Mouse (Mus musculus): ENCODE measurements around the gene Dock1.

DNA sequence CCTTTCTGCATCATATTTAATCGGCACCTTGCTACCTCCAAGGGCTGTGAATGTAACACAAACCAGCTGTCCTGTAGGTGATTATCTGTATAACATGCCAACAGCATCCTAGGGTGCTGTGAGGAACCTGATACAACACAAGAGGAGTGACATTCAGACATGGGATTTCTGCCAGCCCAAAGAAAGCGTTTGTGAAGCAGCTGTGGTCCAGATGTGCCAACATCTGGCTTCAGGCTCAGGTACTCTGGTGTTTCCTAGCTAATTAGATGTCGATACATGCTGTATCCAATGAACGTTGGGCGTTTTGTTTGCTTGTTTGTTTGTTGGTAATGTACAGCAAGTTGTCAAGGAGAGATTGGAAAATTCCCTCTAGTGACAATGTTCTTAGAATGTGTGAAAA is 487.1 kb downstream of the Dock1 start:
- TF ChIP-seq CHD2 (IDR thresholded peaks at IDR 0.05; ENCODE audit: low read depth, low read length) (no peak), HCFC1 (IDR thresholded peaks at IDR 0.05; ENCODE audit: borderline replicate concordance, insufficient read depth, low read length) (no peak), ZNF384 (IDR thresholded peaks at IDR 0.05; ENCODE audit: low read depth, low read length) (no peak)

All from ES-E14 (cell line).